Mouse (Mus musculus): ENCODE measurements around the gene Abcd1. TPM values are rescaled to one million over a fixed set of nuclear protein-coding genes. Genes with fewer than 3 reads are reported as not detected.

The Abcd1 gene
- total and polyA plus RNA-seq, 2 experiments from 2014 or later = 7.9 to 19.2 TPM

DNA sequence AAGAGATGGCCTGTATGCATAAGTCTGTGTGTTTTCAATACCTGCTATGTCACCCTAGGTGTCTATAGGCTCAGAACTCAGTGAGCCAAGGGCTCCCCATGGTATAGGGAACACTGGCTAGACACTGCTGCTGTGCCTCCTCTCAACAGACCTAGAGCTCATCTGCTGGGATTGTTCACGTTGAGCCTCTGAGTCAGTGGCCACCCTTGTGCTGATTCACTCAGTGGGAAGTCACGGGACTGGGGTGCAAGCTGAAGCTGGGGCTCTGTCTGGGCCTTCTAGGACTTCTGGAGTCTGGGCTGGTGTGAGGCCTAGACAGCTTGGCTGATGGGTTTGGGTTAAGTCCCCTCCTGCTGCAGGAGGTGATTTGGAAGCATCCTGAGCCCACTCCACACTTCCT lies 41.2 kb upstream of the Abcd1 start:
- 71% methylated on average over 2 of the region's 2 CpGs for WGBS
- TF ChIP-seq CTCF (IDR thresholded peaks at IDR 0.05) = no peak
- no peaks in the 10 kb centered on the region for H3K27me3 ChIP-seq (ENCODE audit: insufficient read depth, low read length)
- DNase-seq (ENCODE audit: low spot score) (no peak), ATAC-seq (ENCODE audit: low FRiP score) (no peak)
- no peak overlapping the region for H3K9ac ChIP-seq (replicated peaks; ENCODE audit: low read length, poor library complexity, severe bottlenecking)
- peak overlapping the region; percentile 53; the same call in 1 of the 2 replicates for H3K4me3 ChIP-seq (ENCODE audit: low read depth, low read length)
- H3K36me3 ChIP-seq (ENCODE audit: insufficient read depth, low read length) = peaks cover 11% of the 10 kb centered on the region
- H3K27ac ChIP-seq (ENCODE audit: low read depth, low read length) = no peak overlapping the region
- peak overlapping the region; percentile 71 for H3K4me2 ChIP-seq (ENCODE audit: low read depth, low read length, poor library complexity, severe bottlenecking)
- H3K9me3 ChIP-seq (ENCODE audit: low read length) = no peaks in the 10 kb centered on the region
- H3K4me1 ChIP-seq (ENCODE audit: insufficient read depth, low read length) = no peaks in the 10 kb centered on the region

DNA sequence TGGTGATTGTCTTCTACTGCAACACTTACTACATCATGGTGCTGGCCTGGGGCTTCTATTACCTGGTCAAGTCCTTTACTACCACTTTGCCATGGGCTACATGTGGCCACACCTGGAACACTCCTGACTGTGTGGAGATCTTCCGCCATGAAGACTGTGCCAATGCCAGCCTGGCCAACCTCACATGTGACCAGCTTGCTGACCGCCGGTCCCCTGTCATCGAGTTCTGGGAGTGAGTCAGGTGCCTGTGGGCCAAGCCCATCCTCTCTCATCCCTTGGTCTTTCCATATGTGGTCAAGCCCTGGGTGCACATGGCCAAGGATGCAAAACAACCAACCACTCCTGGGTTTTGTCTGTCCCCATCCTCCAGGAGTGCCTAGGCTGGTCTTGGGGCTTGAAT lies 39.7 kb upstream of the Abcd1 start:
- DNase-seq (ENCODE audit: low spot score) (no peak), ATAC-seq (ENCODE audit: low FRiP score) (no peak)
- Histone ChIP-seq H3K9me3 (ENCODE audit: low read length) (no peaks in the 10 kb centered on the region), H3K36me3 (ENCODE audit: insufficient read depth, low read length) (peaks cover 20% of the 10 kb centered on the region), H3K27ac (ENCODE audit: low read depth, low read length) (no peak overlapping the region), H3K4me1 (ENCODE audit: insufficient read depth, low read length) (no peaks in the 10 kb centered on the region), H3K27me3 (ENCODE audit: insufficient read depth, low read length) (no peaks in the 10 kb centered on the region), H3K4me2 (ENCODE audit: low read depth, low read length, poor library complexity, severe bottlenecking) (no peak overlapping the region), H3K9ac (replicated peaks; ENCODE audit: low read length, poor library complexity, severe bottlenecking) (no peak overlapping the region), H3K4me3 (ENCODE audit: low read depth, low read length) (no peak overlapping the region)
- WGBS = 97% methylated on average over 4 of the region's 4 CpGs
- no peak for TF ChIP-seq CTCF (IDR thresholded peaks at IDR 0.05)

DNA sequence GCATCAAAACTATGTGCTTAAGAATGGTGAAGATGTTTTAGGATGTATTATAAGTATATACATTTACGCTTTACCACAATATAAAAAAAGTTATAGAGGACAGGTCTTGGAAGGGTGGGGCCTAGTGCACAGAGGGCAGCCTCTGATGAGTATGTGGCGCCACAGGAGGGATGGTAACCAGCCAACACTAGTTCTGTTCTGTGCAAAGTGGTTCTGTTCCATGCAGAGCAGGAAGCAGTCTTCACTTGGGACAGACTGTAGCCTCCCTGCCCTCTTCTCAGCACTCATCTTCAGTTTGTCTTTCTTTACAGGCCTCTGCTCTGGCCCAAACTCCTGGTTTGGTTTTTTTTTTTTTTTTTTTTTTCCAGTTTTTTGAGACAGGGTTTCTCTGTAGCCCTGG lies 32.2 kb upstream of the Abcd1 start:
- 75% methylated on average over 2 of the region's 2 CpGs for WGBS
- Histone ChIP-seq H3K9ac (replicated peaks; ENCODE audit: low read length, poor library complexity, severe bottlenecking) (no peak overlapping the region), H3K27ac (ENCODE audit: low read depth, low read length) (no peak overlapping the region), H3K9me3 (ENCODE audit: low read length) (no peaks in the 10 kb centered on the region), H3K36me3 (ENCODE audit: insufficient read depth, low read length) (peaks cover 19% of the 10 kb centered on the region), H3K4me2 (ENCODE audit: low read depth, low read length, poor library complexity, severe bottlenecking) (no peak overlapping the region), H3K4me1 (ENCODE audit: insufficient read depth, low read length) (no peaks in the 10 kb centered on the region), H3K27me3 (ENCODE audit: insufficient read depth, low read length) (no peaks in the 10 kb centered on the region), H3K4me3 (ENCODE audit: low read depth, low read length) (no peak overlapping the region)
- no peak for TF ChIP-seq CTCF (IDR thresholded peaks at IDR 0.05)
- DNase-seq (ENCODE audit: low spot score) (no peak), ATAC-seq (ENCODE audit: low FRiP score) (no peak)

DNA sequence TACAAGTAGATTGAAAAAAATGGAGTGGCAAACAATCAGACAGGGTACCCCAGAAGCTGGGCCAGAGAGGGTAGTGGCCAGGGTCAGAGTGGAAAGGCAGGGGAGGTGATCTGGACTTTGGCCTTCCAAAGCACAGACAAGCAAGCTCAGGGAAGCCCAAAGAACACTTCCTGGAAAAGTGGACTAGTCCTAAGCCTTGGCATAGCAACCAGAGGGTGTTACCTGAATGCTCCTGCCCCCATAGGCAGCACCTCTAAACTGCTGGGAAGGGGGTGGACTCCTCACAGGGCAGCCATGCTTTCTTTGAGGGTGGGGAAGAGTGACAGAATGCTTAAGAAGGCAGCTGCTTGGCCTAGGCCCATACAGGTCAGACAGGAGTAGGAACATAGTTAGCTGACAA lies 31.4 kb upstream of the Abcd1 start:
- no peaks in the 10 kb centered on the region for H3K9me3 ChIP-seq (ENCODE audit: low read length)
- peaks cover 11% of the 10 kb centered on the region for H3K36me3 ChIP-seq (ENCODE audit: insufficient read depth, low read length)
- H3K9ac ChIP-seq (replicated peaks; ENCODE audit: low read length, poor library complexity, severe bottlenecking) = no peak overlapping the region
- no peaks in the 10 kb centered on the region for H3K27me3 ChIP-seq (ENCODE audit: insufficient read depth, low read length)
- DNase-seq (ENCODE audit: low spot score) (no peak), ATAC-seq (ENCODE audit: low FRiP score) (no peak)
- H3K4me1 ChIP-seq (ENCODE audit: insufficient read depth, low read length) = no peaks in the 10 kb centered on the region
- H3K4me2 ChIP-seq (ENCODE audit: low read depth, low read length, poor library complexity, severe bottlenecking) = no peak overlapping the region
- no peak for TF ChIP-seq CTCF (IDR thresholded peaks at IDR 0.05)
- H3K4me3 ChIP-seq (ENCODE audit: low read depth, low read length) = no peak overlapping the region
- H3K27ac ChIP-seq (ENCODE audit: low read depth, low read length) = no peak overlapping the region

DNA sequence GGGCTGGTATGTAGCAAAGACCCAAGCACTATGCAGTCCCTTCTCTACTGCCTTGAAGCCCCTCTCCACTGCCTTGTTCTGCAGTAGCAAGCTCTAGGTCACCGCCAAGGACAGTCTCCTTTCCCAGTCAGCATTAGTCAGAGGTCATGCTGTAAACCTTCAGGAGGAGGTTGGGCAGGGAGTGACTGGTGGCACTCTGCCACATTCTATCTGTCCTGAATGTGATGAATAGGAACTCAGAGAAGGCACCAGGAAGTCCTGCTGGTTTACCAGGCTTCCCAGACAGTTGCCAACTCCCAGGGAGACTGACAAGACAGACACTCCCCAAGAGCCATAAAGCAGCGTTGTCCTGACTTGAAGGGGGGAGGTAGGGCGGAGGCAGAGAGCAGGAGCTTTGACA lies 30.8 kb upstream of the Abcd1 start:
- 87% methylated on average over 3 of the region's 3 CpGs for WGBS
- Histone ChIP-seq H3K36me3 (ENCODE audit: insufficient read depth, low read length) (peaks cover 5% of the 10 kb centered on the region; the same call in 1 of the 2 replicates), H3K27me3 (ENCODE audit: insufficient read depth, low read length) (no peaks in the 10 kb centered on the region), H3K9ac (replicated peaks; ENCODE audit: low read length, poor library complexity, severe bottlenecking) (no peak overlapping the region), H3K4me1 (ENCODE audit: insufficient read depth, low read length) (no peaks in the 10 kb centered on the region), H3K27ac (ENCODE audit: low read depth, low read length) (no peak overlapping the region), H3K4me3 (ENCODE audit: low read depth, low read length) (no peak overlapping the region), H3K9me3 (ENCODE audit: low read length) (no peaks in the 10 kb centered on the region), H3K4me2 (ENCODE audit: low read depth, low read length, poor library complexity, severe bottlenecking) (no peak overlapping the region)
- no peak for TF ChIP-seq CTCF (IDR thresholded peaks at IDR 0.05)
- ATAC-seq (ENCODE audit: low FRiP score) = no peak
- no peak for DNase-seq (ENCODE audit: low spot score)

DNA sequence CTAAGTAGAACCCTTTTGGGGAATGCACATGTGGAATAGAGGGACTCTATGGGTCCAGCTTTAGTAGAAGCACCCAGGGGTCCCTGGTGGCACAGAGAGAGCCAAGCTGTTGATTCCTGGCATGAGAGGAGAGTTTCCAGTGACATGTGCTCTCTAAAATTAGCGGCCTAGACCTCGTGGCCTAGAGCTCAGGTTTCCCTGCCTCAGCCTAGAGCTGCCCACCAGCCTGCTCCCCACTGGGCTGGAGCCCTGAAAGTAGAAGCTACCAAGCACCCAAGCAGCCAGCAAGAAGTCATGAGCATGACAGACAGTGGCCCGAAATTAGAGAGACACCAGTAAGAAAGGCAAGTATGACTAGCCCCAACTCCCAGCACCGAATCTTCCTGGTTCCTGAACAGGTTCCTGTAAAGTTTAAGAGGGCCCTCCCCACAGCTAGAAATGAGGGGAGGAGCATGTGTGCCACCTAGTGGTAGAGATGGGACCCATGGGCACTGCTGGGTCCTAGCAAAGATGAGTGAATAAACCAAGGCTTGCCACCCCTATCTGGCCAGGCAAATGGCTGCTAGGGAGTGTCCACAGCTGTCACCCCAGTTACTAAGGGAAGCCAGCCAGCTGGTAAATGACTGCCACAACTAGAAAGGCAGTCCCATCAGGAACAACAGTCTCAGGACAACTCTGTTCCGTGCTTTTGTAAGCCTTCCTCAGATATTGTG lies 25.3 kb upstream of the Abcd1 start:
- Histone ChIP-seq H3K4me1 (ENCODE audit: insufficient read depth, low read length) (no peaks in the 10 kb centered on the region), H3K9me3 (ENCODE audit: low read length) (no peaks in the 10 kb centered on the region), H3K36me3 (ENCODE audit: insufficient read depth, low read length) (no peaks in the 10 kb centered on the region), H3K27me3 (ENCODE audit: insufficient read depth, low read length) (no peaks in the 10 kb centered on the region), H3K4me3 (ENCODE audit: low read depth, low read length) (no peak overlapping the region), H3K9ac (replicated peaks; ENCODE audit: low read length, poor library complexity, severe bottlenecking) (no peak overlapping the region), H3K27ac (ENCODE audit: low read depth, low read length) (no peak overlapping the region), H3K4me2 (ENCODE audit: low read depth, low read length, poor library complexity, severe bottlenecking) (no peak overlapping the region)
- WGBS = 84% methylated on average over 5 of the region's 5 CpGs
- peak; percentile 28 for DNase-seq (ENCODE audit: low spot score)
- TF ChIP-seq CTCF (IDR thresholded peaks at IDR 0.05) = peak; percentile 72
- no peak; the same call in 1 of the 2 replicates for ATAC-seq (ENCODE audit: low FRiP score)

Measured in midbrain, postnatal 0 days (tissue).